ENCODE assay signal across 10 mouse cellular contexts in genomic region chr15:86015860-86016541, GRCm38 (mm10). TPM values are rescaled to one million over a fixed set of nuclear protein-coding genes. Genes with fewer than 3 reads are reported as not detected.
DNase-seq lines count a peak whose midpoint lies in the region; ATAC-seq and TF ChIP-seq lines count a peak whose summit lies in the region.
"Had no signal": no experiment of that assay in that cellular context is flagged by ENCODE, and none has a peak within 500 bp of the region (broad histone marks: within the 10 kb centered on the region; RNA-seq: fewer than 3 reads in every experiment).

No protein-coding gene starts in this region.

- in situ Hi-C loops in Patski (cut with MboI; ENCODE audit: low pct_unique_long_range_greater_than_20kb) = no loop called here

- H3K9me3 ChIP-seq in kidney, embryonic 14.5 days (ENCODE audit: control insufficient read depth, low read length) = no peaks in the 10 kb centered on the region
- 0 out of 2 replicates have a peak, but pooled peaks cover 5% of the 10 kb centered on the region for H3K9me3 ChIP-seq in liver, postnatal 0 days (ENCODE audit: low read length)
- H3K9me3 ChIP-seq: limb, embryonic 15.5 days had no signal

- H3K9ac ChIP-seq in kidney, embryonic 14.5 days (ENCODE audit: low read depth, low read length) = no peak overlapping the region
- no peak overlapping the region for H3K9ac ChIP-seq in liver, postnatal 0 days (replicated peaks)
- H3K9ac ChIP-seq: limb, embryonic 15.5 days had no signal

- ATAC-seq in kidney, embryonic 14.5 days (ENCODE audit: low FRiP score, low TSS enrichment) = peak; percentile 53
- ATAC-seq in CD4-positive, CD25-positive, alpha-beta regulatory T cell, adult 4 months = peak; percentile 94
- peak; percentile 55 for ATAC-seq in Patski
- ATAC-seq in liver, postnatal 0 days = peak; percentile 80

- no peak for TF ChIP-seq EP300 in liver, postnatal 0 days (IDR thresholded peaks at IDR 0.05; ENCODE audit: low read depth)

- DNase-seq in kidney, postnatal 14 days = no peak
- no peak for DNase-seq in Patski (ENCODE audit: low read depth, low spot score)
- DNase-seq in liver, postnatal 0 days = no peak
- DNase-seq in Muller cell, postnatal 12 days (ENCODE audit: inconsistent ontology term) = no peak
- no peak for DNase-seq in gastrocnemius, postnatal 36 days
- no peak for DNase-seq in gastrocnemius, adult 2 months
- DNase-seq: adrenal gland, postnatal 10 days had no signal

- H3K27ac ChIP-seq in kidney, embryonic 14.5 days (ENCODE audit: low read depth, low read length) = no peak overlapping the region
- H3K27ac ChIP-seq in liver, postnatal 0 days (ENCODE audit: low read depth) = peak overlapping the region; percentile 12; the same call in 1 of the 2 replicates
- H3K27ac ChIP-seq in gastrocnemius, adult 2 months = no peak overlapping the region
- H3K27ac ChIP-seq: limb, embryonic 15.5 days had no signal

- intact Hi-C loops in gastrocnemius, postnatal 36 days (cut with DNase I) = no loop called here
- intact Hi-C loops in gastrocnemius, adult 2 months (cut with DNase I) = loop anchor here (2.0 kb wide), 1 partner anchor 33 kb away; no protein-coding TSS in a partner anchor

- no peaks in the 10 kb centered on the region for H3K27me3 ChIP-seq in kidney, embryonic 14.5 days (ENCODE audit: control insufficient read depth, insufficient read depth, low read length)
- H3K27me3 ChIP-seq in Patski = no peaks in the 10 kb centered on the region
- H3K27me3 ChIP-seq in liver, postnatal 0 days (ENCODE audit: insufficient read depth, low read length) = 0 out of 2 replicates have a peak, but pooled peaks cover under 1% of the 10 kb centered on the region
- H3K27me3 ChIP-seq: limb, embryonic 15.5 days had no signal

- WGBS in kidney, embryonic 14.5 days = 54% methylated on average over 13 of the region's 13 CpGs
- WGBS in liver, postnatal 0 days (ENCODE audit: insufficient replicate concordance) = 40% methylated on average over 13 of the region's 13 CpGs

- no peak overlapping the region for H3K4me2 ChIP-seq in kidney, embryonic 14.5 days (replicated peaks; ENCODE audit: low read depth, low read length)
- peak overlapping the region; percentile 38 for H3K4me2 ChIP-seq in liver, postnatal 0 days (ENCODE audit: low read depth, low read length)
- H3K4me2 ChIP-seq: limb, embryonic 15.5 days had no signal

- POLR2A ChIA-PET in Patski (lab: Charles Lee) = interaction anchor here (1.0 kb wide), 1 partner anchor 25 kb away, joined by 4 read pairs; no protein-coding TSS in a partner anchor

- H3K36me3 ChIP-seq in kidney, embryonic 14.5 days (ENCODE audit: control insufficient read depth, insufficient read depth, low read length) = no peaks in the 10 kb centered on the region
- H3K36me3 ChIP-seq in liver, postnatal 0 days (replicated peaks; ENCODE audit: insufficient read depth, low read length) = no peaks in the 10 kb centered on the region
- H3K36me3 ChIP-seq: limb, embryonic 15.5 days had no signal

- H3K4me1 ChIP-seq in kidney, embryonic 14.5 days (ENCODE audit: control insufficient read depth, insufficient read depth, low read length) = peaks cover 16% of the 10 kb centered on the region; the same call in 1 of the 2 replicates
- H3K4me1 ChIP-seq in liver, postnatal 0 days (ENCODE audit: insufficient read depth) = no peaks in the 10 kb centered on the region; the same call in 1 of the 2 replicates

- TF ChIP-seq CTCF in Patski (IDR thresholded peaks at IDR 0.05) = no peak
- TF ChIP-seq CTCF in liver, postnatal 0 days (IDR thresholded peaks at IDR 0.05; ENCODE audit: low read depth) = no peak
- no peak for TF ChIP-seq CTCF in gastrocnemius, adult 2 months (IDR thresholded peaks at IDR 0.05)

- H3K4me3 ChIP-seq in kidney, embryonic 14.5 days (ENCODE audit: low read length) = no peak overlapping the region
- H3K4me3 ChIP-seq in liver, postnatal 0 days (ENCODE audit: low read depth, low read length) = no peak overlapping the region
- no peak overlapping the region for H3K4me3 ChIP-seq in gastrocnemius, adult 2 months
- H3K4me3 ChIP-seq: limb, embryonic 15.5 days had no signal

- CTCF ChIA-PET in Patski (lab: Charles Lee) = interaction anchor here (1.4 to 2.2 kb wide), 2 partner anchors 10 to 23 kb away, joined by 5 to 8 read pairs; no protein-coding TSS in a partner anchor

RNA-seq across cellular contexts. Expression of gene Celsr1, which starts 17.6 kb away (rescaled TPM):
- 6.8 and 8.8 TPM in 2 replicates for polyA plus RNA-seq in kidney, embryonic 14.5 days (2014; fragmentation: Nextera tagmentation; extraction: Ambion mirVana)
- 1 to 10 TPM; 3.3 to 3.8 TPM for polyA plus RNA-seq in CD4-positive, CD25-positive, alpha-beta regulatory T cell, adult 4 months (2017; shearing (Covaris generic))
- 30.8 TPM for polyA plus RNA-seq in Patski (2021)
- polyA plus RNA-seq in liver, postnatal 0 days (2015; fragmentation: Nextera tagmentation; extraction: Ambion mirVana) = 0.09 and 0.11 TPM in 2 replicates
- total RNA-seq in gastrocnemius, postnatal 36 days (2021) = under 1 TPM; 0.10 to 0.37 TPM
- under 1 TPM; 0.13 to 0.28 TPM for total RNA-seq in gastrocnemius, adult 2 months (2021)

RNA-seq across cellular contexts. Expression of gene Gramd4, which starts 41.5 kb away (rescaled TPM):
- polyA plus RNA-seq in kidney, embryonic 14.5 days (2014; fragmentation: Nextera tagmentation; extraction: Ambion mirVana) = 6.5 and 9.7 TPM in 2 replicates
- polyA plus RNA-seq in CD4-positive, CD25-positive, alpha-beta regulatory T cell, adult 4 months (2017; shearing (Covaris generic)) = 10 to 100 TPM; 25.3 to 25.7 TPM
- polyA plus RNA-seq in Patski (2021) = 44.1 TPM
- 3.2 and 3.7 TPM in 2 replicates for polyA plus RNA-seq in liver, postnatal 0 days (2015; fragmentation: Nextera tagmentation; extraction: Ambion mirVana)
- 1 to 10 TPM; 5.1 to 5.9 TPM for total RNA-seq in gastrocnemius, postnatal 36 days (2021)
- total RNA-seq in gastrocnemius, adult 2 months (2021) = 10 to 100 TPM in 1 of 2 experiments, 1 to 10 TPM in 1; 5.8 to 11.4 TPM
